Mouse (Mus musculus) lung, postnatal 0 days (tissue): ENCODE results near the gene Rpl18.

ENCODE experiments used
- CTCF ChIP-seq: IDR thresholded peaks from 2 replicates; pipeline ENCODE4 v1.5.1; 2016; ENCODE audit warnings: antibody characterized with exemption, mild to moderate bottlenecking
- EP300 ChIP-seq: IDR thresholded peaks from 2 replicates; pipeline ENCODE4 v1.6.1; 2016; ENCODE audit warnings: antibody characterized with exemption, mild to moderate bottlenecking, control low read depth

DNA sequence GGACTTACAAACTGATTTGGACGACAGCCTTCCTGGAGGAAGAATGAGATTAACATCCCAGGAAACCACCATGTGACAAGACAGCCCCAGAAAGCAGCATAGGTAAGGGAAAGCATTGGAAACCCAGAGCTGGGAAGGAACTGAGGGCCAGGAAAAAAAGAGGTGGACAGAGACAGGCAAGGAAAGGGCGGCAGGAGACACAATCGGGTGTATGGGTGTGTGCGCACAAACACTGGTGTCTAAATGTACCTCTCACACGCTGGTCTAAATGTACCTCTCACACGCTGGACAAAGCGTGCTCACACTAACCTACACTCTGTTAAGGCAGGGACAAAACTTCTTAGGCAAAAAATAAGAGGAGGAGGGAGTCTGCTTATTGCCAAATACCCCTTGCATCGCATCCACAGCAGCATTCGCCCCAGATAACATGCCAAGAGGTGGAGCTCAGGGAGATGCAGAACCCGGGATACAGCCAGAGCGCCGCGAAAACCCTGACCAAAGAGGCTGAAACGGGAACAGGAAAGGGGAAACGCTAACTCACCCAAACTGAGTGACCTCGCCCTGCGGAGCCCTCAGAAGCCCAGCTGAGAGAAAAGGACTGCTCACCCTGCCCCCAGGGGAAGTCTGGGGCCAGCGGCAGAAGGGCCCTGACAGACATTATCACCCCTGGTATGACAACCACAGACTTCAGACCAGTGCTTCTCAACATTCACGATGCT, 643 bp downstream of the Rpl18 start:
- TF ChIP-seq CTCF: no peak
- no peak for TF ChIP-seq EP300
